Mouse (Mus musculus): ENCODE measurements around the gene Misp.

The Misp gene

DNA sequence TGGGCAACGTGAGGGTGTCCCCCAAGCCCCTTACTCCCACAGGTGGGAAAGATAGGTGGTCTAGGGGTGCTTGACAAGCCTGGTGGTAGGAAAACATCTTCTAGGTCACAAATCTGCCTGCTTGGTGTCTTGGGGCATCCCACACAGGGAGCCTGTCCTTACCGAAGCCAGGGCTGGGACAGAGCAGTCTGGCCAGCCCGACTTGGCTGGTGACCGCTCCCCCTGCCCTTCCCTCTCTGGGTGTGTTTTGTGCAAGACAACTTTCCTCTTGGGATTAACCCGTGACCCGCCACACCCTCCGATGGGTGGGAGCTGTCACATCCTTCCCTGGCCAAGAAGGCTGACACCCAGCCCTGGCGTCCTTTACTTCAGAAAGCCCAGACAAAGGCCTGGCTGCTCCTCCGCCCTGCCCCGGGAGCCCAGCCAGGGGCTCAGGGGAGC is 26.3 kb upstream of the Misp start:
- peak; percentile 63 for DNase-seq (ENCODE audit: low spot score)

DNA sequence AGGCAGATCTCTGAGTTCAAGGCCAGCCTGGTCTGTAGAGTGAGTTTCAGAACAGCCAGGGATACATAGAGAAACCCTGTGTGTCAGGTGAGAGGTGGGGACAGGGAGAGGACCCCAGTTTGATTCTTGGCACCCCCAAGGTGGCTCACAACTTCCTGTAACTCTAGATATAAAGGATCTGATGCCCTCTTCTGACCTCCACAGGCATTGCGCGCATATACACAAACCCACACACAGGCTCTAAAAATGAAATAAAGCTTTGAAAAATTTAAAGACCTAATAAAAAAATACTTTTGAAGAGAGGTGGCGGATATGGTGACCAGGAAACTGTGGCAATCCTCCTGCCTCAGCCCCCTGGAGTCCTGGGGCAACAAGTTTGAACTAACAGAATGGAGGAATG is 24.9 kb upstream of the Misp start:
- DNase-seq (ENCODE audit: low spot score) = no peak

DNA sequence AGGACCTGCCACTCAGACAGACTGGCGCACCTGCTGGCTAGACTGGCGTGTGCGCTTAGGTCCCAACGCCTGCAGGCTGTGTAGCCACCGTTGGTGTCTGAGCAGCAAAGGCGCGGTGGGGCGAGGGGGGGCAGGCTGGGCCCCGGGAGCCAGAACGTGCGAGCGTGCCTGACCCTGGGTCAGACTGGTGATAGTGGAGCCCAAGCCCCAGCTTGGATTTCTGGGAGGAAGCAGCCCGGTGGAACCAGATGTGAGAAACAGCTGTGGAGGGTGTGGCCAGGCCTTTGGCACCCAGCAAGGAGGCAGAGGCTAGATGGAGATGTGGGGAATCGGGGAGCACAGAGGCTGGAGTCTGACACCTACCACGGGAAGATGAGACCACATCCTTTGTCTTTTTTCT is 23.5 kb upstream of the Misp start:
- no peak for DNase-seq (ENCODE audit: low spot score)

DNA sequence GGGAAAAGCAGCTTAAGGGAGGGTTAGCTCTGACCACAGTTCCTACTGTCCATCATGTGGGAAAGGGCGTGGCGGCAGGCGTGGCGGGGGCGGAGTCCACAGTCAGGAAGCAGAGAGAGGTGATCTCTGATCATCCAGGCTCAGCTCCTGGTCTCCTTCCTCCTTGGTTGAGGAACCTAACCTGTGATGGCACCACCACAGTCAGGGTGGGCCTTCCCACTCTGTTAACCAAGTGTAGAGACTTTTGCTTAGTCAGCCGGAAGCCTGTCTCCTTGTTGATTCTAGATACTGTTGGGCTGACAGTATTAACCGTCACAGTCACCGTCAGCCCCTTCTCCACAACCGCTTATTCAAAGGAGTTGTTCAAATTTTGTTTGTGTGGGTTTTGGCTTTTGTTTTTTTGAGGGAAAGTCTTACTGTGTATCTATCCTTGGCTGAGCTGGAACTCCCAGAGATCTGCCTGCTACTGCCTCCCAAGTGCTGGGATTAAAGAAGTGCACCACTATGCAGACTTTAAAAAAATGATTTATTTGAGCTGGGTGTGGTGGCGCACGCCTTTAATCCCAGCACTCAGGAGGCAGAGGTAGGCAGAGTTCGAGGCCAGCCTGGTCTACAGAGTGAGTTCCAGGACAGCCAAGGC is 22.4 kb upstream of the Misp start:
- DNase-seq (ENCODE audit: low spot score) = no peak

DNA sequence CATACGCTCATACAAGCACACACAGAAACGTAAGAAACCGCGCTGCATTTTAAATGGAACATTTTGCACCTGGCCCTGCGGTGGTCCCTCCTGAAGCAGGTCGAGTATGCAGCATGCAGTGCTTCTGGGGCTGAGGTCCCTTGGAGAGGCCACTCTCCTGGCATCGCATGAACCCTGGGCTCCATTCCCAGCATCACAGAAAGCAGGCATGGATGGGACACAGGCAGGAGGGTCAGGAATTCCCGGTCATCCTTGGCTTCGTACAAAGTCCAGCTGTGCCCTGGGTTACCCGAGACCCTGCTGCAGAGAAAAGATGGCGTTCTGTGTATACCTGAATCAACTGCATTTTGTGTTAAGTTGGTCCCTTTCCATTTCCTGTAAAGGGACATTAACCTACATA is 20.3 kb upstream of the Misp start:
- DNase-seq (ENCODE audit: low spot score) = no peak

DNA sequence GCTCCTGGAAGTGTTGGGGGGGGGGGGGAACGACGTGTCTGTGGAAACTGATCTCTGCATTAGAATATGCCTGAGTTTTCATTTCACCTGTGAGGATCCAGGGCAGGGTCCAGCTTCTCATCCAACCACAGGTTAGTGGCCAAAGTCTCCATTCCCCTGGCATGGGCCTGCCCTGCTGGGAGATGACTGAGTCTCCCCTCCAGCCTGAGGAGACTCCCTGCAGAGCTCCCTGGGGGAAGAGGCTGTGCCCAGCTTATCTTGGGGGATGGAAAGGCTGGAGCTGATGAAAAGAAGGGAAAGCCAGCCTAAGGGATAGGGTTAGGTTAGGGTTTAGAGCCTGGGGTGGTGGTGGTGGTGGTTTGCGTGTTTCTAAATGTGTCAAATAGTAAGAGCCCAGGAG is 19.0 kb upstream of the Misp start:
- DNase-seq (ENCODE audit: low spot score) = no peak

DNA sequence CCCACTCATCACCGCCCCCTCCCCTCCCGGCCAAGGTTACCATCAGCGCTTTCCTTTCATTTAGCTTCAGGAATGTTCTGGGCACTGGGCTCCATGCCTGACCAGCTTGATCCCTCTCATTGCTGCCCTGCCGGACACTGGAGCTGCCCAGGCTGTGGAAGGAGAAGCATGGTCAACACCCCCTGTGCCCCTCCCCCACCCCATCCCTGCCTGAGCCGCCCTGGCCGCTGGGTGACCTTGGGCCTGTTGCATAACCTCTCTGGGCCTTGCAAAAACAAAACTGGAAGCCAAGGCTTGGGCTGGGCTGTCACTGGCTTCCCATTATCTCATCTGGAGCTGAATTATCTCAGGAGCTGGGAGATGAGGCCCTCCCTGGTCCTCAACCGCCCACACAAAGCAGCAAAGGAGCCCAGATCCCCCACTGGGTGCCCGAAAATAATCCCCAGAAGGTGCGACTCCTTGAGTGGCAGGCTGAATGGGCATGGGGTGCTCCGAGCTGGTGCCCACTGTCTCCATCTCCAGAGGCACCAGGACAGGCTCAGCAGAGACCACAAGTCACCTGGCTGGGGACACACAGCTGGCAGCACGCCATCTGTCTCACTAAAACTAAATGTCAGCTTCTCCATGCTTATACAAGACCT is 18.3 kb upstream of the Misp start:
- DNase-seq (ENCODE audit: low spot score) = no peak

DNA sequence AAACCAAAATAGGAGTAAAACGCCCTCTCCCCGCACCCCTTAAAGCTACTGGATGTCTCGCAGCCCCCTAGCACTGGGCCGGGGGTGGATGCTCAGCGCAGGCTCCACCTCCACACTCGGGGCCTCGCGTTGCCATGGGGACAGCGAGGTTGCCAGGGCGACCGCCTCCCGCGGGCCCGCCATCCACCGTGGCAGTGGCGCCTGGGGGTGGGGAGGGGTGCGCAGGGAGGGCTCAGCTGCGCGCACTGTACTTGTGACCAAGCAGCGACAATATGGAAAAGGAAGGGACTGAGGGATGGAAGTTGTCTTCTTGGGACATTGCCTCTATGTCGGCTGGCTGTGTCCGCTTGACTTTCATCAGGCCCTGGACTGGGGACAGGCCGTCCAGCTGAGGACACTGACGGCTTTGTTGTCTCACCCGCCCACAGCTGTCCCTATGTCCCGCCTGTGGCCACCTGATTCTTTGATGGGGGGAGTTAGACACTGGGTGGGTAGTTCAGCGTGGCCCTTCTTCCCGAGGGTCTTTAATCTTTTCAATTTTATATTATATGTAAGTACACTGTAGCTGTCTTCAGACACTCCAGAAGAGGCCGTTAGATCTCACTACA is 17.0 kb upstream of the Misp start:
- no peak for DNase-seq (ENCODE audit: low spot score)

DNA sequence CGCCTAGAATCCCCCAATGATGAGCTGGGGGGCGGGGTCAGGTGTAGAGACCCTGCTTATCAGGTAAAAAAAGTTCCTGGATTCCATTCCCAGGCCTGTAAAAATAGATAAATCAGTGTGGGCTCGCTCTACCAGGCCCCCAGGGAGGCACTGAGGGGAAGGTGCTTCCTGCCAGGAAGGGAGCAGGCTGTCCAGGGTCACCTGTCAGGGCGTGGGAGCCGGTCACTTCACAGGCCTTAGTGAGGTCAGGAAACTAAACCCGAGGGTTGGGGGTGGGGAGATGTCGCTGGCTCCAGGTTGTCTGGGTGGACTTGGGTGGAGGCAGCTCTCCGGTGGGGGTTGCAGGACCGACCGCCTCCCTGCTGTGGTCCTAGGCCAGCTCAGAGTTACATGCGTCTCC is 15.2 kb upstream of the Misp start:
- DNase-seq (ENCODE audit: low spot score) = no peak

DNA sequence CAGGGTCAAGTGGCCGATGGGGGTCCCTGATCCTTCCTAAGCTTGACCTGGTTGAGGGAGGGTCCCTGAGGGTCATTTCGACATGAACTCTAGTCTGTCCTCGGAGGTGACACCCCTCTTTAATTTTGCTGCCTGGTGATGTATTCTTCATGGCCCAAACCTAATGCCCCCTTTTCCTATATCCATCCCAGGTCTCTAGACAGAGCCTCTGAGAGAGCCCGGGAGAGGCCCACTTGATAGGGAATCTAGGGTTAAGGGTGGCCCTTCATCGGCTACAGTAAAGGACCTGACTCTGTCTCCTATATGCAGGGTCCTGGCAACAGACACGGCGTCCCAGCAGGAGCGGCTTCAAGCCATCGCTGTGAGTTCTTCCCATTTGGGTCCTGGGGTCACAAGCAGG is 14.5 kb upstream of the Misp start:
- no peak for DNase-seq (ENCODE audit: low spot score)

DNA sequence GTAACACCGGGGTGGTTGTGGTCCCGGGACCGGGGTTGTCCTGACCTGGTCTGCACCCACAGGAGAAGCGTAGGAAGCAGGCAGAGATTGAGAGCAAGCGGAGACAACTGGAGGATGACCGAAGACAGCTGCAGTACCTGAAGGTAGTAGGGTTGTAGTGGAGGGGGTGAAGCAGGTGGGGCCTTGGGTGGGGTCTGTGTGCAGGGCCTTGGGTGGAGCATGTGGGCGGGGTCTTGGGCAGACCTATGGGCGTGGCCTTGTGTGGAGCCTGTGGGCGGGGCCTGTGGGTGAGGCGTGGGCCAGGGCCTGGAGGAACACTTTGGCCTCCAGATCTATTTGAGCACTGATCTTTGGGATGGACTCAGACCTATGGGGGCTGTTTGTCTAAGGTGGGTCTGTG is 13.8 kb upstream of the Misp start:
- no peak for DNase-seq (ENCODE audit: low spot score)

DNA sequence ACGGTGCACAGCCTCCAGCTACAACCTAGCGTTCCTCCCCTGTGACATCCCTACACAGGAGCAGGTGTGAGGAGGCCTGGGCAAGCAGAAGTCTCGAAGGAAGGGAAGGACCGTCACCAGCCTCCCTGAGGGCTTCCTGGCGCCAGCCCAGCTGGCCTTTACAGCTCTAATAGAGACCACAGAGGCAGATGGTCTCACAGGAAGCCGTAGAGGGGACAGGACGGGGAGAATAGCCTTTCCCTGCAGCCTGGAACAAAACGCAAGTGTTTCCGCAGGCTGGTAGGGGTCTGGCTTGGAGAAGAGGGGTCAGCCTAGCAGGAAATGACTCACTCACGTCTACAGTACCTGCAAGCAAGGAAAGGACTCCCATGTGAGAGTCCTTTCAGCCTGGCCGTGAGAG is 13.0 kb upstream of the Misp start:
- no peak for DNase-seq (ENCODE audit: low spot score)

DNA sequence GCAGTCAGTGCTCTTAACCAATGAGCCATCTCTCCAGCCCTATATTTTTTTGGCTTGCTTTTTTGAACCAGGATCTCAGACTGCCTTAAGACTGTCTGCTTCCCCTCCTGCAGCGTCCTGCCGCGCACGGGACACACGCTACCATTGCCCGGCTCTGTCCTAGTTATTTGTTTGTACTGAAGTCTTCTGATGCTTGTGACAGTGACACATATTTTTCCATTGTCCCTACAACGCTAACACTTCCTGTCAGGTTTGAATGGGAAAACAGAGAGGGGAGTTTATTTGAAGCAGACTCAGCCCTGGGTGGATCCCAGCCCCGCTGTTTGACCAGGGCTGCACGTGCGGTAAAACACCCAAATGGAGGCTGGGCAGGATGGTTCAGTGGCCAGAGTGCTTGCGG is 12.1 kb upstream of the Misp start:
- DNase-seq (ENCODE audit: low spot score) = no peak

DNA sequence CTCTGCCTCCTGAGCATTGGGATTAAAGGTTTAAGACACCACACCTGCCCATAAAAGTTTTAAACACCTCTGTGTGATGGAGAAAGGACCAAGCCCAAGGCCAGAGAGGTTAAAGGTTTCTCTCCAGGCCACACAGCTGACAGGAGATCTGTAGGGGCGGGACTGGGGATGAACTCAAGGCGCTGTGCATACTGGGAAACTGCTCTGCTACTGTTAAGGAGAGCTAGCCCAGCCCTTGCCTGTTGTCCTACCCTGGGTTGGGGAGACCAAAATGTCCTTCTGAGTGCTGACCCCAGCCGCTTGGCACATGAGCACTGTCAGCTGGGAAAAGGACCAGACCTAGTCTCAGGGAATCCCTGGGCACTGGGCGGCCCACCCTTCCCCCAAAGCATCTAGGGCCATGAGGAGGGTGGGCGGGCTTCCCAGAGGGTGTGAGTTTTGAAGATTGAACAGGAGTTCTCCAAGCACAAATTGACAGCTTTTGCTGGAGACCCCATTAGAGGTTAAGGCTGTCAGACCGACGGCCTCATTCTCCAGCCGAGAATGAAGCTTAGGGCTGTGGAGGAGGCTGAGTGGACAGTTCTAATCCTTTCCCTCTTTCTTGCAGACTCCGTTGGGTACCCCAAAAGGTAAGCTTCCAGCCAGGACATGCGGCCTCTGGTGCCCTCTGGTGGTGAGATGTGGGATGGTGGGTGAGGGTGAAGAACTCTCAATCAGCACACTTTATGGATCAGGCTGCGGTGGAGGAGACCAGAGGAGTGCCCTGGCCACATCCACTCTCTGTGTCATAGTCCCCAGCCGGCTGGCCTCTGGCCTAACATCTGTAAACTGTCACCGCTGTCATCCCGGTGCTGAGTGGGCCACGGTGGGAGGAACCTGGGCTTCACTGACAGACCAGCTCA is 8.8 kb upstream of the Misp start:
- DNase-seq (ENCODE audit: low spot score) = peak; percentile 88

DNA sequence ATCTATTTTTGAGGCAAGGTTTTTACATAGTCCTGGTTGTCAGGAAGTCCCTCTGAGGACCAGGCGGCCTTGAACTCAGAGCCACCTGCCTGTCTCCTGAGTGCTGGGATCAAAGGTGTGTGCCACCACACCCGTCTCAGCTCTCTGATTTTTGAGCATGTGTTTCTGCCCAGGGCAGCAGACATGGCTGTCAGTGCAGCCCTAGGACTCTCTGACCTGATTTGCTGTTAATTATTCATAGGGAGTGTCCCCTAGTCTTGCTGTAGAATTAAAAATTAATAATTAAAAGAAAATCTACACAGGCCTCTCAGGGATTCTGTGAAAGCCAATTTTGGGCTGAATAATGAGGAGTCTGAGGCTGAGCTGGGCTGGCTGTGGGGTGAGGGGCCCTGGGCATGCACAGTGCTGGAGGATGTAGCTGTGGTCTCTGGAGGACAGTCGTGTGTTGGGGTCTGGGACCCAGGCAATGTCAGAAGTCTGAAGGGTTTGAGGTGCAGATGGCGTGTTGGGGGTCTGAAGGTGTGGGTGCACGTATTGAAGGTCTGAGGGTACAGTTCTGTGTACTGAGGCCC is 6.4 kb upstream of the Misp start:
- DNase-seq (ENCODE audit: low spot score) = no peak

DNA sequence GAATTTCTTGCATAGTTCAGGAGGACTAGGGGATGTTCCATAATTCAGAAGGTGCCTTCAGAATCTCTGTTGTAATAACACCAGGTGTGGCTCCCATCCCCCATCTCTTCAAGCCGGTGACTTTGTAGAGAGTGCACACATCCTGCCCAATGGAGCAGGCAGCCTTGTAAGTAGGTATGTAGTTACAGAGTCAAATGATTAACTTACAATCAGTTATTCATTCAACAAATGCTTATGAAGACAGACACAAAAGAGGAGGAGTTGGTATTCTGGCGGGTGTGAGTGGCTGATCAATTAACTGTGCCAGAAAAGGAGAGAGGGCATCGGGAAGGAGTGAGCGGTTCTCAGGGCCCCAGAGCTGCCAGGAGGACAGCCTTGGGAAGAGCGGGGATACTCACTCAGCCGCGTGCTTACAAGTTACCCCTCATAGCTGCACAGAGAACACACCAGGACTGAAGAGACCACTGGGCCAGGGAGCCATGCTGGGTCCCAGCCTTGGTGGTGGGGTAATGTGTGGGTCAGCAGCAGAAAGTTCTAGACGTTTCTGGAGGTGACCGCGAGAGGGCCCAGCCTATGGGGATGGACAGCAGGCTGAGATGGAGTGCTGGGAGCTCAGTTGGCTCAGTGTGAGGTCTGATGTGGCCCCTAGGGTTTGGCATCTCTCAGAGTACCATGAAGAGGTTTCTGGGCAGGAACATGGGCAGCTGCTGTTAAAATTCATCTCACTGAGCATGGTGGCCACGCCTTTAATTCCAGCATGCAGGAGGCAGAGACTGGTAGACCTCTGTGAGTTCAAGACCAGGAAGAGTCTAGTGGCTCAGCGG is 4.9 kb upstream of the Misp start:
- no peak for DNase-seq (ENCODE audit: low spot score)

DNA sequence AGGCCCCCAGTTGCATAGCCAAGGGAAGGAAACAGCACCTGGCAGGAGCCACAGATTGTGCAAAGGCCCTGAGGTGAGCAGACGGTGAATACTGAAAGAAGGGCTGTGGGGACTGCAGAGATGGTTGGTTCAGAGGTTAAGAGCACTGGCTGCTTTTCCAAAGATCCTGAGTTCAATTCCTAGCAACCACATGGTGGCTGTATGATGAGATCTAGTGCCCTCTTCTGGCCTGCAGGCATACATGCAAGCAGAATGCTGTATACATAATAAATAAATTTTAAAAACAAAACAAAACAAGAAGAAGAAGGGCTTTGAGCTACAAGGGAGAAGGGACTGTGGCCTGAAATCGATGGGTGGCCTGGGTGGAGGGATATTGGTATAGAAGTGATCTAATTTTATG is 3.7 kb upstream of the Misp start:
- no peak for DNase-seq (ENCODE audit: low spot score)

DNA sequence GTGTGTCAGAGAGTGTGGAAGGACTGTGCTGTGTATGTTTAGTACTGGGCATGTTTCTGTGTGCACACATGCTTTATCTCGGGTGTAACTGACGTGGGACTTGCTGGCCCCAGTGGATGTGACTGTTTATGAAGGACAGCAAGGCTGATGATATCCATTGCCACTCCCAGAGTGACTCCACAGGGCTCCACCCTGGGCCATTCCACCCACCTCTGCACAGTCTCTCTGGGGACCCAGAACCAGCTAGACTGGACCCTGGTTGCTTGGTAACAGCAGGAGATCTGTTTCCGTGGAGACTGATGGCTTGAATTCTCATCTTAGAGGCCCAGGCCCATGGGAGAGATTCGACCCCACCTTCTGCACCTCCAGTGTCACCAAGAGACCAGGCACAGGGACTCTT is 2.6 kb upstream of the Misp start:
- no peak for DNase-seq (ENCODE audit: low spot score)

DNA sequence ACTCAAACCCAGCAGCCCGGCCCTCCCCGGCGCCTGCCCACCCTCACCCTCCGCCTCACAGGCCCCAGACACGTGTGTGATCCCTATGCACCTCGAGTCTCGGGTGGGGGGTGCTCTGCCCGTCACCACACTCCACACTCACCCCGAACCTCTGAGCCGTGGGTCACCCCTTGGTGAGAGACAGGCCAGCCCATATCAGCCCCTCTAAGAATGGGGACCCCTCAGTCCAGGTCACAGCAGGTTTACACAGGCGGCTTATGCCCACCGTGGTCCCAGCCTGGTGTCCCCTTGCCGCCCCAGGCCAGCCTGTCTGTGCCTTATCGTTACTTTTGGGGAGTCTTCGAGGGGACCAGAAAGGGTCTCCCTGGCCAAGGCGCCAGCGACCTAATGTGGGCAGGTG is 1.2 kb upstream of the Misp start:
- DNase-seq (ENCODE audit: low spot score) = no peak

DNA sequence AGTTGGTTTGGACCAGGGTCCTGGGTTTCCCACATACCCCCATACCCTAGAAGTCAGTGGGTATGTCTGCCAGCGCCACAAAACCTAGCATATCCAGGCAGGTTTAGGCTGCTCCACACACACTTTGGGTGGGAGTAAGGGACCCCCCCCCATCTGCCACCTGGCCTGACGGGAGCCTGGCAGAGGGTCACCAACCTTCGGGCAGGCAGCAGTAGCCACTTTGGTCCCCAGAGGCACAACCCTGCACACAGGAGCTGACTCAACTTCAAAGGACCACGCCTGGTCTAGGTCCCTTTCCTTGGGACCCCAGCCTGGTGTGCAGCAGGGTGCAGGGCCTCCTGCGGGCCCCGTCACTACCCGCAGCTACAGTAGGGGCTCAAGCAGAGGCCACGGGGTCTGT is 512 bp upstream of the Misp start:
- DNase-seq (ENCODE audit: low spot score) = no peak

DNA sequence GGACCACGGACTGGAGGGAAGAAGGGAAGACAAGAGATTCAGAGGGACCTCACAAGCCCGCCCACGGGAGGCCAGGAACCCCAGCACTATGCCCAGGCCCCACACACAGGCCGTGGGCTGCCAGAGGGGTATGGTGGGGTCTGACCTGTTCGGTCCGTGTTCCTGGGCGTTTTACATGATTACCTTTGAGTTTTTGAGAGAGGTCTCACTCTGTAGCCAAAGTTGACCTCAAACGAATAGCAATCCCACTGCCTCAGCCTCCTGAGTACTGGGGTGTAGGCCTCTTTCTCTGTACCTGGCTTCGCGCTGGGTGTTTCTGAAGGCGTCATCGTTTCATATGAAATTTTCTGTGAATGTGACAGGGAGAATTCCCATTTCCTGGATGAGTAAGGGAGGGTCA is 942 bp downstream of the Misp start:
- no peak for DNase-seq (ENCODE audit: low spot score)

DNA sequence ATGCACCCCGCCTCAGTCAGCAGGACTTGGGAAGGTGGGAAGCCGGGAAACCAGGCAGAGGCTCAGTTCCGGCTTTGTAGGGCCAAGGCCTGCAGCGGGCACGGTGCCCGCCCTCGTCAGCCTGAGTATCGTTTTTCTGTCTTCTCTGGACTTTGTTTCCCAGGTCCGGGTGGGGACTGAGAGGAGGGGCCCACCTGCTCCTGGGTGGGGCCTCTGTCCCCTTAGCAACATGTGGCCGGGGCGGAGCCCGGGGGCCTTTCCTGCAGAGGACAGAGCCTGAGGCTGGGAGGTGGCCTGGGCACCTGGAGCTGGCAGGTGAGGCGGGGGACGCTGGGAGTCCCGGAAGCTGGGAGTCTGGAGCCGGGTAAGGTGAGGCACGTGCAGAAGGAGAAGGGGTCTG is 1.6 kb downstream of the Misp start:
- DNase-seq (ENCODE audit: low spot score) = no peak

All from ovary, postnatal 10 days (tissue).